Mouse (Mus musculus) kidney, embryonic 15.5 days (tissue): ENCODE data around the gene Mcoln2. TPM values are rescaled to one million over a fixed set of nuclear protein-coding genes. Genes with fewer than 3 reads are reported as not detected.

Source experiments
- ATAC-seq: fragments of 200-750 bp; cut with Nextera tagmentation; replicated peaks from 2 replicates; pipeline ENCODE4 v1.8.0; 2017; ENCODE audit warnings: moderate TSS enrichment; ENCODE audit not compliant: low FRiP score
- H3K27ac ChIP-seq: fragments of 300-500 bp; sonication (generic); 2 replicates; pipeline ENCODE4 v1.5.1; 2015; ENCODE audit warnings: mild to moderate bottlenecking, inconsistent platforms
- H3K27me3 ChIP-seq: fragments of 300-500 bp; sonication (generic); 2 replicates; pipeline ENCODE4 v1.6.1; 2015; ENCODE audit warnings: inconsistent platforms
- H3K36me3 ChIP-seq: fragments of 300-500 bp; sonication (generic); 2 replicates; pipeline ENCODE4 v1.6.1; 2015; ENCODE audit warnings: inconsistent platforms
- H3K4me1 ChIP-seq: fragments of 300-500 bp; sonication (generic); 2 replicates; pipeline ENCODE4 v1.6.1; 2015; ENCODE audit warnings: inconsistent platforms
- H3K4me2 ChIP-seq: fragments of 300-500 bp; sonication (generic); 2 replicates; pipeline ENCODE4 v1.6.1; 2015; ENCODE audit warnings: moderate library complexity, mild to moderate bottlenecking, inconsistent platforms
- H3K4me3 ChIP-seq: fragments of 300-500 bp; sonication (generic); replicated peaks from 2 replicates; pipeline ENCODE4 v1.5.1; 2015; ENCODE audit warnings: mild to moderate bottlenecking, inconsistent platforms
- H3K9ac ChIP-seq: fragments of 300-500 bp; sonication (generic); 2 replicates; pipeline ENCODE4 v1.6.1; 2015; ENCODE audit warnings: mild to moderate bottlenecking, inconsistent platforms
- H3K9me3 ChIP-seq: fragments of 300-500 bp; sonication (generic); replicated peaks from 2 replicates; pipeline ENCODE4 v1.6.1; 2016; ENCODE audit warnings: inconsistent platforms
- WGBS: fragments of 180-500 bp; shearing (Covaris S2); methylation state at CpG from one replicate; pipeline ENCODE4 v1.1.7; 2015; ENCODE audit warnings: mixed read lengths; 5-methylcytosine and 5-hydroxymethylcytosine counted together
- polyA plus RNA-seq: library from polyadenylated mRNA; unstranded; fragments of >200 nt; fragmentation: Nextera tagmentation; extraction: Ambion mirVana; gene quantifications from 2 replicates; pipeline ENCODE4 v1.2.1, GENCODE M21; 2015

Gene Mcoln2
- polyA plus RNA-seq, 1 experiment from 2014 or later = 0.78 TPM

DNA sequence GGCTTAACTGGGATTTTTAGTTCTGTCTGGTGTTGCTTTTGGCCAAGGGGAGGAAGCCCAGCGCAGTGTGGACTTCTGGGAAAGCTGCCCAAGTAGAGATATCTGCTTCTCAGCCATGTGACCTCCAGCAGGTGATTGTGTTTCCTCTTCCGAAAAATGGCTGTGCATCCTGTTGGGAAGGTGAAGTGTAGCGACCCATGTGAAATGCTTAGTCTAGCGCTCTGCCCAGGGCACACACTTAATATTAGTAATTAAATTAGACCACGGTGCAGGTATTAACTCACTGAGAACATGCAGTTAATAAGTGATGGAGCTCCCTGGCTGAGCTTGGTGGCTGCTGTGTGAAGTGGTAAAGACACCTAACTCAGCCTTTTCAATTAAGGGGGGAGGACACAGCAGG lies 88.0 kb downstream of the Mcoln2 start:
- 49% methylated on average over 5 of the region's 5 CpGs for WGBS
- Histone ChIP-seq H3K27me3 (peaks cover 10% of the 10 kb centered on the region; the same call in 1 of the 2 replicates), H3K4me1 (peaks cover 5% of the 10 kb centered on the region), H3K4me2 (no peak overlapping the region), H3K9me3 (no peaks in the 10 kb centered on the region), H3K9ac (no peak overlapping the region), H3K4me3 (no peak overlapping the region), H3K36me3 (no peaks in the 10 kb centered on the region), H3K27ac (no peak overlapping the region)
- ATAC-seq = peak; percentile 83

DNA sequence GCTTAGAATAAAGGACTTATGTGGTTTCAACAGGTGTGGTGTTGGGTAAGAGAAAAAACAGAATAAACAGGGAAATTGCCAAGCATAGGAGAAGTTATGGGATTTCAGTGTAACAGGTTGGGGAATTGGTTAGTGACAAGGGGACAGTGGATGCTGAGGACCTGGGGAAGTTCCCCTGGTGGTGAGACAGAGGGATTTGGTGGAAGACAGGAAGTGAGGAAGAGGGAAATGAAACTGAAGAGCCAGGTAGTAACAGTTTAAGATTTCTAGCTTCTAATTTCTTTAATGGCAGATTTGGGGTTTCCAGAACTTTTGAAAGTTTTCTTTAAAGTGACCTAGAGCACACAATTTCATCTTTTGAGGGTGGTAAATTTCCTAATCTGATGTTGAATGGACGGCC lies 95.0 kb downstream of the Mcoln2 start:
- H3K9ac ChIP-seq = no peak overlapping the region
- no peaks in the 10 kb centered on the region for H3K4me1 ChIP-seq
- no peak overlapping the region for H3K27ac ChIP-seq
- no peaks in the 10 kb centered on the region for H3K9me3 ChIP-seq
- ATAC-seq = no peak
- no peak overlapping the region for H3K4me2 ChIP-seq
- H3K27me3 ChIP-seq = peaks cover 7% of the 10 kb centered on the region; the same call in 1 of the 2 replicates
- WGBS = 83% methylated on average over 1 of the region's 1 CpGs
- H3K36me3 ChIP-seq = no peaks in the 10 kb centered on the region
- no peak overlapping the region for H3K4me3 ChIP-seq

Other genes with a start within 250 kb of the Mcoln2 start
- 52.2 and 53.5 TPM in 2 replicates for gene Bcl10, start 227.0 kb upstream of the Mcoln2 start, polyA plus RNA-seq
- gene 2410004B18Rik, start 211.8 kb upstream of the Mcoln2 start, polyA plus RNA-seq = 50.2 and 52.7 TPM in 2 replicates
- 1.4 and 1.8 TPM in 2 replicates for gene Syde2, start 162.0 kb upstream of the Mcoln2 start, polyA plus RNA-seq
- gene Wdr63, start 41.7 kb upstream of the Mcoln2 start, polyA plus RNA-seq = 0.16 TPM in 1 of 2 replicates, not detected in the other
- 14.0 and 17.0 TPM in 2 replicates for gene Mcoln3, start 32.4 kb upstream of the Mcoln2 start, polyA plus RNA-seq
- 1.1 and 1.4 TPM in 2 replicates for gene Lpar3, start 71.1 kb downstream of the Mcoln2 start, polyA plus RNA-seq